Mouse (Mus musculus) embryonic stem cell, embryonic (primary cell): ENCODE results near the gene Hspb8.

Experiments
- CTCF ChIA-PET, 4 experiments: fragments of 300-600 bp in 2 of 4; fragments of 350-600 bp in 2 of 4; sonication (Branson Sonifier 250); formaldehyde crosslinking; loops; one replicate each; lab custom pipeline; 2022; ENCODE audit warnings: inconsistent platforms in 2 of 4; lab: Charles Lee
- POLR2A ChIA-PET, 4 experiments: fragments of 300-600 bp in 2 of 4; fragments of 350-600 bp in 2 of 4; sonication (Branson Sonifier 250); formaldehyde crosslinking; loops; one replicate each; lab custom pipeline; 2022; ENCODE audit warnings: antibody characterized with exemption in 4 of 4, inconsistent platforms in 1 of 4; lab: Charles Lee

The Hspb8 gene

GRCm38 (mm10) chr5:116422699-116423201, at the start of gene Hspb8:
Gene Hspb8, minus strand, starts transcription at chr5:116422864.
- ChIA-PET POLR2A (interaction anchor here (0.7 to 12.2 kb wide), 50 partner anchors 9 to 932 kb away, joined by 3 to 303 read pairs (median 5); partner anchors contain the start of gene Srrm4 (in 1 of the 4)), CTCF (interaction anchor here in 2 of 4 experiments (0.6 to 1.2 kb wide), 2 partner anchors 8 to 56 kb away, joined by 3 read pairs; no protein-coding TSS in a partner anchor)

- POLR2A ChIA-PET = interaction anchor here in 3 of 4 experiments (0.6 to 2.3 kb wide), 30 partner anchors 9 to 722 kb away, joined by 3 to 14 read pairs (median 3); partner anchors contain the start of gene Hspb8 (in 1 of the 3)
Measured at GRCm38 (mm10) chr5:116461354-116462042, 38.8 kb upstream of the Hspb8 start.

GRCm38 (mm10) chr5:116459970-116460369, 37.3 kb upstream of the Hspb8 start:
- POLR2A ChIA-PET = interaction anchor here in 3 of 4 experiments (0.6 to 2.3 kb wide), 3 partner anchors 10 to 228 kb away, joined by 3 to 10 read pairs (median 6); no protein-coding TSS in a partner anchor

More at GRCm38 (mm10) chr5:116461354-116462042, 38.8 kb upstream of the Hspb8 start:
- CTCF ChIA-PET = interaction anchor here (0.6 to 1.5 kb wide), 71 partner anchors 8 to 901 kb away, joined by 3 to 17 read pairs (median 4); no protein-coding TSS in a partner anchor

GRCm38 (mm10) chr5:116457791-116458190, 35.1 kb upstream of the Hspb8 start:
- POLR2A ChIA-PET = interaction anchor here in 3 of 4 experiments (0.6 to 3.3 kb wide), 18 partner anchors 10 to 129 kb away, joined by 3 to 14 read pairs (median 6); partner anchors contain the start of gene Hspb8 (in 2 of the 3)

More at GRCm38 (mm10) chr5:116459970-116460369, 37.3 kb upstream of the Hspb8 start:
- CTCF ChIA-PET = no interaction called here

GRCm38 (mm10) chr5:116456796-116457515, 34.3 kb upstream of the Hspb8 start:
- CTCF ChIA-PET = interaction anchor here in 3 of 4 experiments (0.5 to 1.0 kb wide), 6 partner anchors 33 to 579 kb away, joined by 3 to 21 read pairs (median 4); no protein-coding TSS in a partner anchor

More at GRCm38 (mm10) chr5:116457791-116458190, 35.1 kb upstream of the Hspb8 start:
- CTCF ChIA-PET = interaction anchor here in 2 of 4 experiments (0.5 to 1.0 kb wide), 4 partner anchors 77 to 423 kb away, joined by 3 to 21 read pairs (median 4); no protein-coding TSS in a partner anchor

GRCm38 (mm10) chr5:116453401-116453851, 30.8 kb upstream of the Hspb8 start:
- ChIA-PET CTCF (interaction anchor here in 3 of 4 experiments (0.6 to 1.7 kb wide), 6 partner anchors 8 to 58 kb away, joined by 3 to 6 read pairs (median 4); no protein-coding TSS in a partner anchor), POLR2A (interaction anchor here in 3 of 4 experiments (0.7 to 3.4 kb wide), 16 partner anchors 9 to 73 kb away, joined by 3 to 14 read pairs (median 3); partner anchors contain the start of gene Hspb8 (in 2 of the 3))

More at GRCm38 (mm10) chr5:116456796-116457515, 34.3 kb upstream of the Hspb8 start:
- POLR2A ChIA-PET = interaction anchor here in 3 of 4 experiments (0.6 to 3.3 kb wide), 22 partner anchors 10 to 1464 kb away, joined by 3 to 14 read pairs (median 5); partner anchors contain the start of gene Hspb8 (in 2 of the 3)

- ChIA-PET POLR2A (interaction anchor here in 3 of 4 experiments (0.5 to 2.6 kb wide), 10 partner anchors 12 to 64 kb away, joined by 3 to 13 read pairs (median 4); no protein-coding TSS in a partner anchor), CTCF (interaction anchor here in 2 of 4 experiments (1.0 kb wide), 2 partner anchors 11 to 18 kb away, joined by 3 to 4 read pairs; no protein-coding TSS in a partner anchor)
Measured at GRCm38 (mm10) chr5:116450901-116451300, 28.2 kb upstream of the Hspb8 start.

GRCm38 (mm10) chr5:116449522-116450225, 27.0 kb upstream of the Hspb8 start:
- ChIA-PET CTCF (interaction anchor here in 1 of 4 experiments (1.4 to 2.9 kb wide), 2 partner anchors 12 kb away, joined by 3 to 7 read pairs; no protein-coding TSS in a partner anchor), POLR2A (interaction anchor here (0.6 to 5.2 kb wide), 22 partner anchors 9 to 954 kb away, joined by 3 to 45 read pairs (median 4); partner anchors contain the start of gene Hspb8 (in 1 of the 4))

GRCm38 (mm10) chr5:116448409-116449191, 25.9 kb upstream of the Hspb8 start:
- ChIA-PET CTCF (interaction anchor here in 2 of 4 experiments (0.6 to 2.9 kb wide), 4 partner anchors 11 to 468 kb away, joined by 3 to 9 read pairs (median 6); no protein-coding TSS in a partner anchor), POLR2A (interaction anchor here (0.6 to 5.2 kb wide), 31 partner anchors 9 to 214 kb away, joined by 3 to 47 read pairs (median 5); partner anchors contain the start of gene Hspb8 (in 3 of the 4))

GRCm38 (mm10) chr5:116447821-116448350, 25.2 kb upstream of the Hspb8 start:
- ChIA-PET CTCF (interaction anchor here in 2 of 4 experiments (0.6 to 2.9 kb wide), 6 partner anchors 9 to 468 kb away, joined by 3 to 9 read pairs (median 4); no protein-coding TSS in a partner anchor), POLR2A (interaction anchor here in 3 of 4 experiments (0.8 to 5.2 kb wide), 18 partner anchors 9 to 83 kb away, joined by 3 to 47 read pairs (median 9); partner anchors contain the start of gene Hspb8 (in 3 of the 3))

GRCm38 (mm10) chr5:116446552-116446951, 23.9 kb upstream of the Hspb8 start:
- CTCF ChIA-PET = interaction anchor here in 3 of 4 experiments (0.7 to 2.9 kb wide), 7 partner anchors 8 to 31 kb away, joined by 3 to 7 read pairs (median 4); no protein-coding TSS in a partner anchor
- POLR2A ChIA-PET = interaction anchor here in 3 of 4 experiments (0.6 to 5.2 kb wide), 28 partner anchors 9 to 441 kb away, joined by 3 to 47 read pairs (median 6); partner anchors contain the start of gene Hspb8 (in 3 of the 3)

- POLR2A ChIA-PET = interaction anchor here (0.6 to 5.2 kb wide), 42 partner anchors 8 to 902 kb away, joined by 3 to 47 read pairs (median 5); partner anchors contain the start of gene Hspb8 (in 3 of the 4)
Measured at GRCm38 (mm10) chr5:116445634-116446367, 23.1 kb upstream of the Hspb8 start.

GRCm38 (mm10) chr5:116444517-116444916, 21.9 kb upstream of the Hspb8 start:
- CTCF ChIA-PET = interaction anchor here in 3 of 4 experiments (0.9 to 1.7 kb wide), 10 partner anchors 11 to 212 kb away, joined by 3 to 7 read pairs (median 3); no protein-coding TSS in a partner anchor
- POLR2A ChIA-PET = interaction anchor here in 3 of 4 experiments (0.5 to 3.9 kb wide), 27 partner anchors 9 to 220 kb away, joined by 3 to 60 read pairs (median 7); partner anchors contain the start of gene Hspb8 (in 2 of the 3)

More at GRCm38 (mm10) chr5:116445634-116446367, 23.1 kb upstream of the Hspb8 start:
- CTCF ChIA-PET = interaction anchor here (0.6 to 1.7 kb wide), 9 partner anchors 9 to 249 kb away, joined by 3 to 4 read pairs (median 3); no protein-coding TSS in a partner anchor

GRCm38 (mm10) chr5:116443459-116443940, 20.8 kb upstream of the Hspb8 start:
- CTCF ChIA-PET = interaction anchor here (0.5 to 1.7 kb wide), 14 partner anchors 10 to 676 kb away, joined by 3 to 7 read pairs (median 3); partner anchors contain the start of gene Taok3 (in 1 of the 4)
- POLR2A ChIA-PET = interaction anchor here in 3 of 4 experiments (0.5 to 3.9 kb wide), 42 partner anchors 8 to 389 kb away, joined by 3 to 60 read pairs (median 5); partner anchors contain the start of gene Hspb8 (in 3 of the 3)
